Mouse (Mus musculus) erythroblast, adult 5-6 weeks (primary cell): ENCODE measurements around the gene Olfr680-ps1. TPM values are rescaled to one million over a fixed set of nuclear protein-coding genes. Genes with fewer than 3 reads are reported as not detected.
"Not testable (repeated sequence)": the region's sequence is repeated elsewhere in the genome, so short reads cannot be mapped to it uniquely, and the experiment has no call there.

Experiments used
- ATAC-seq: replicated peaks from 2 replicates; pipeline ENCODE4 v1.8.0; 2016; ENCODE audit warnings: moderate number of reproducible peaks, mild to moderate bottlenecking, moderate TSS enrichment, inconsistent platforms; ENCODE audit not compliant: poor library complexity, low FRiP score, severe bottlenecking
- total RNA-seq, 2 experiments: library from RNA; stranded (forward) in 1 of 2; stranded (reverse) in 1 of 2; fragments of 150-400 nt in 1 of 2; fragments of 200-764, 138-1000 nt in 1 of 2; gene quantifications; 2 replicates each; pipeline versions ENCODE4 v1.2.3 to v1.2.4; 2015 to 2017; ENCODE audit warnings: low replicate concordance in 2 of 2

Olfr680-ps1 gene
- total RNA-seq (2015; ENCODE audit: low replicate concordance) (not detected in 2 replicates), total RNA-seq (2017; ENCODE audit: low replicate concordance) (not detected in 2 replicates)

- not testable (repeated sequence) for ATAC-seq
Observed at GRCm38 (mm10) chr7:105092717-105093116, at the start of gene Olfr680-ps1. Gene Olfr680-ps1, minus strand, starts transcription at chr7:105092817.

- no peak for ATAC-seq
Observed at GRCm38 (mm10) chr7:105141275-105141674, 48.7 kb upstream of the Olfr680-ps1 start.

GRCm38 (mm10) chr7:105116536-105116935 is 23.9 kb upstream of the Olfr680-ps1 start, which contains the start of gene Olfr681:
Gene Olfr681, plus strand, starts transcription at chr7:105116836.
- no peak for ATAC-seq

- no peak for ATAC-seq
Observed at GRCm38 (mm10) chr7:105080905-105081304, 11.7 kb downstream of the Olfr680-ps1 start, which contains the start of gene Olfr679. Gene Olfr679, plus strand, starts transcription at chr7:105081205.

GRCm38 (mm10) chr7:105064175-105064574 is 28.4 kb downstream of the Olfr680-ps1 start, which contains the start of gene Olfr678:
Gene Olfr678, plus strand, starts transcription at chr7:105064475.
- no peak for ATAC-seq

GRCm38 (mm10) chr7:105058951-105059350 is 33.7 kb downstream of the Olfr680-ps1 start:
- no peak for ATAC-seq

Other genes with a start within 250 kb of the Olfr680-ps1 start
- gene Usp17la, start 235.8 kb downstream of the Olfr680-ps1 start, total RNA-seq (2015; ENCODE audit: low replicate concordance) = not detected in 2 replicates
- not detected in 2 replicates for gene Usp17la, start 235.8 kb downstream of the Olfr680-ps1 start, total RNA-seq (2017; ENCODE audit: low replicate concordance)
- gene Olfr665, start 214.8 kb downstream of the Olfr680-ps1 start, total RNA-seq (2015; ENCODE audit: low replicate concordance) = not detected in 2 replicates
- gene Olfr665, start 214.8 kb downstream of the Olfr680-ps1 start, total RNA-seq (2017; ENCODE audit: low replicate concordance) = not detected in 2 replicates
- not detected in 2 replicates for gene Olfr666, start 196.9 kb downstream of the Olfr680-ps1 start, total RNA-seq (2015; ENCODE audit: low replicate concordance)
- gene Olfr666, start 196.9 kb downstream of the Olfr680-ps1 start, total RNA-seq (2017; ENCODE audit: low replicate concordance) = not detected in 2 replicates
- not detected in 2 replicates for gene Olfr667, start 171.3 kb downstream of the Olfr680-ps1 start, total RNA-seq (2015; ENCODE audit: low replicate concordance)
- gene Olfr667, start 171.3 kb downstream of the Olfr680-ps1 start, total RNA-seq (2017; ENCODE audit: low replicate concordance) = not detected in 2 replicates
- gene Olfr668, start 164.8 kb downstream of the Olfr680-ps1 start, total RNA-seq (2015; ENCODE audit: low replicate concordance) = not detected in 2 replicates
- gene Olfr668, start 164.8 kb downstream of the Olfr680-ps1 start, total RNA-seq (2017; ENCODE audit: low replicate concordance) = not detected in 2 replicates
- not detected in 2 replicates for gene Olfr669, start 158.6 kb downstream of the Olfr680-ps1 start, total RNA-seq (2015; ENCODE audit: low replicate concordance)
- not detected in 2 replicates for gene Olfr669, start 158.6 kb downstream of the Olfr680-ps1 start, total RNA-seq (2017; ENCODE audit: low replicate concordance)
- not detected in 2 replicates for gene Olfr670, start 130.2 kb downstream of the Olfr680-ps1 start, total RNA-seq (2015; ENCODE audit: low replicate concordance)
- not detected in 2 replicates for gene Olfr670, start 130.2 kb downstream of the Olfr680-ps1 start, total RNA-seq (2017; ENCODE audit: low replicate concordance)
- gene Olfr671, start 113.7 kb downstream of the Olfr680-ps1 start, total RNA-seq (2015; ENCODE audit: low replicate concordance) = not detected in 2 replicates
- not detected in 2 replicates for gene Olfr671, start 113.7 kb downstream of the Olfr680-ps1 start, total RNA-seq (2017; ENCODE audit: low replicate concordance)
- not detected in 2 replicates for gene Olfr672, start 90.8 kb downstream of the Olfr680-ps1 start, total RNA-seq (2015; ENCODE audit: low replicate concordance)
- gene Olfr672, start 90.8 kb downstream of the Olfr680-ps1 start, total RNA-seq (2017; ENCODE audit: low replicate concordance) = not detected in 2 replicates
- not detected in 2 replicates for gene Olfr675, start 64.4 kb downstream of the Olfr680-ps1 start, total RNA-seq (2015; ENCODE audit: low replicate concordance)
- gene Olfr675, start 64.4 kb downstream of the Olfr680-ps1 start, total RNA-seq (2017; ENCODE audit: low replicate concordance) = not detected in 2 replicates
- not detected in 2 replicates for gene Olfr676, start 60.1 kb downstream of the Olfr680-ps1 start, total RNA-seq (2015; ENCODE audit: low replicate concordance)
- gene Olfr676, start 60.1 kb downstream of the Olfr680-ps1 start, total RNA-seq (2017; ENCODE audit: low replicate concordance) = not detected in 2 replicates
- gene Olfr677, start 41.4 kb downstream of the Olfr680-ps1 start, total RNA-seq (2015; ENCODE audit: low replicate concordance) = not detected in 2 replicates
- gene Olfr677, start 41.4 kb downstream of the Olfr680-ps1 start, total RNA-seq (2017; ENCODE audit: low replicate concordance) = not detected in 2 replicates
- gene Olfr678, start 28.3 kb downstream of the Olfr680-ps1 start, total RNA-seq (2015; ENCODE audit: low replicate concordance) = not detected in 2 replicates
- gene Olfr678, start 28.3 kb downstream of the Olfr680-ps1 start, total RNA-seq (2017; ENCODE audit: low replicate concordance) = not detected in 2 replicates
- not detected in 2 replicates for gene Olfr679, start 11.6 kb downstream of the Olfr680-ps1 start, total RNA-seq (2015; ENCODE audit: low replicate concordance)
- not detected in 2 replicates for gene Olfr679, start 11.6 kb downstream of the Olfr680-ps1 start, total RNA-seq (2017; ENCODE audit: low replicate concordance)
- gene Olfr681, start 24.0 kb upstream of the Olfr680-ps1 start, total RNA-seq (2015; ENCODE audit: low replicate concordance) = not detected in 2 replicates
- gene Olfr681, start 24.0 kb upstream of the Olfr680-ps1 start, total RNA-seq (2017; ENCODE audit: low replicate concordance) = not detected in 2 replicates
- not detected in 2 replicates for gene Olfr683, start 54.2 kb upstream of the Olfr680-ps1 start, total RNA-seq (2015; ENCODE audit: low replicate concordance)
- gene Olfr683, start 54.2 kb upstream of the Olfr680-ps1 start, total RNA-seq (2017; ENCODE audit: low replicate concordance) = not detected in 2 replicates
- not detected in 2 replicates for gene Olfr684, start 70.8 kb upstream of the Olfr680-ps1 start, total RNA-seq (2015; ENCODE audit: low replicate concordance)
- gene Olfr684, start 70.8 kb upstream of the Olfr680-ps1 start, total RNA-seq (2017; ENCODE audit: low replicate concordance) = 0.09 TPM in 1 of 2 replicates, not detected in the other
- gene Olfr685, start 93.2 kb upstream of the Olfr680-ps1 start, total RNA-seq (2015; ENCODE audit: low replicate concordance) = not detected in 2 replicates
- not detected in 2 replicates for gene Olfr685, start 93.2 kb upstream of the Olfr680-ps1 start, total RNA-seq (2017; ENCODE audit: low replicate concordance)
- gene Olfr686, start 114.7 kb upstream of the Olfr680-ps1 start, total RNA-seq (2015; ENCODE audit: low replicate concordance) = not detected in 2 replicates
- not detected in 2 replicates for gene Olfr686, start 114.7 kb upstream of the Olfr680-ps1 start, total RNA-seq (2017; ENCODE audit: low replicate concordance)
- gene Olfr688, start 195.3 kb upstream of the Olfr680-ps1 start, total RNA-seq (2015; ENCODE audit: low replicate concordance) = not detected in 2 replicates
- not detected in 2 replicates for gene Olfr688, start 195.3 kb upstream of the Olfr680-ps1 start, total RNA-seq (2017; ENCODE audit: low replicate concordance)
- gene Olfr689, start 218.3 kb upstream of the Olfr680-ps1 start, total RNA-seq (2015; ENCODE audit: low replicate concordance) = not detected in 2 replicates
- not detected in 2 replicates for gene Olfr689, start 218.3 kb upstream of the Olfr680-ps1 start, total RNA-seq (2017; ENCODE audit: low replicate concordance)
- not detected in 2 replicates for gene Olfr690, start 241.3 kb upstream of the Olfr680-ps1 start, total RNA-seq (2015; ENCODE audit: low replicate concordance)
- not detected in 2 replicates for gene Olfr690, start 241.3 kb upstream of the Olfr680-ps1 start, total RNA-seq (2017; ENCODE audit: low replicate concordance)
- gene Olfr691, start 249.5 kb upstream of the Olfr680-ps1 start, total RNA-seq (2015; ENCODE audit: low replicate concordance) = not detected in 2 replicates
- gene Olfr691, start 249.5 kb upstream of the Olfr680-ps1 start, total RNA-seq (2017; ENCODE audit: low replicate concordance) = not detected in 2 replicates